Mouse (Mus musculus): ENCODE results near the gene Ndufs3. TPM values are rescaled to one million over a fixed set of nuclear protein-coding genes. Genes with fewer than 3 reads are reported as not detected.

Gene Ndufs3
- 871 and 1,187 TPM in 2 replicates for polyA plus RNA-seq (2012; ENCODE audit: insufficient read depth, insufficient read length, missing spikeins)

DNA sequence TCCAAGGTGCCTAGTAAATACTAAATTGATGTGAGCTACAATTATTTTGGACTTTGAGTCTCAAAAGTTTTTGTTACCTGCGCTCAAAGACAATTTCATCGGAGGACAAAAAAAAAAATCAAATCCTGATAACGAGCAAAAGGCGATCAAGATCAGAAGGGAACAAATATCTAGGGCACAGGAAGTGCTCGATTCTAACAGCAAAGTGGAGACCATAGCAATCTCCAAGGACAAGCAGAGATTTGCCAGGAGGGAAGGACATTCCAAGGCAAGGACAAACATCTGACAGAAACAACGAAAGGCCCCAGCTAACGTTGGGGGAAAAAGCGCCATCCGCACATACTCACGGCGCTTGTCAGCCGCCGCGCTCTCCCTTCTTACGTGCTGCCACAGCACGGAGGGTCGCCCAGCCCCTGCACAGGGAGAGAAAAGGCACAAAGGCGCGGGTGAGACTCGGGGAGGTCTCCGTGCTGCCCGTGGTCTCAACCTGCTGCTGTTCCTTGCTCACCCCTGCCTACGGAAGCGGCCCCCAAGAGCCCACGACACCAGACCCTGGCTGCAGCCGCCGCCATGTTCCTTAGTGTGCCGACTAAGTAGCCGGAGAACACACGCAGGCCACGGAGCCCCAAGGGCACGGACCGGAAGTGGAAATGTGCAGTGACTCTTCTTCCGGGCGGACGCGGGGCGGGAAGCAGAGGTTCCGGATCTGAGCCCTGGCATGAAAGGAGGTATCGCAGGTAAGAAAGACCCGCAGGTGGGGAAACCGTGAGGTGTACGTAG lies at the start of gene Ndufs3, which contains the start of gene Kbtbd4:
Ndufs3 (minus strand) TSS at position 752 of the 780 bp plus-strand sequence.
Kbtbd4 (plus strand) TSS at position 665 of the 780 bp plus-strand sequence.
- Histone ChIP-seq H3K27ac (replicated peaks; ENCODE audit: low read depth, low read length) (peak within 1 kb of the TSS; percentile 97), H3K4me3 (ENCODE audit: insufficient read depth, low read depth, low read length) (peak within 1 kb of the TSS; percentile 80), H3K4me1 (ENCODE audit: control insufficient read depth, insufficient read depth, insufficient read length, low read length) (peaks cover 5% of the 10 kb centered on the region; the same call in 1 of the 2 replicates)

DNA sequence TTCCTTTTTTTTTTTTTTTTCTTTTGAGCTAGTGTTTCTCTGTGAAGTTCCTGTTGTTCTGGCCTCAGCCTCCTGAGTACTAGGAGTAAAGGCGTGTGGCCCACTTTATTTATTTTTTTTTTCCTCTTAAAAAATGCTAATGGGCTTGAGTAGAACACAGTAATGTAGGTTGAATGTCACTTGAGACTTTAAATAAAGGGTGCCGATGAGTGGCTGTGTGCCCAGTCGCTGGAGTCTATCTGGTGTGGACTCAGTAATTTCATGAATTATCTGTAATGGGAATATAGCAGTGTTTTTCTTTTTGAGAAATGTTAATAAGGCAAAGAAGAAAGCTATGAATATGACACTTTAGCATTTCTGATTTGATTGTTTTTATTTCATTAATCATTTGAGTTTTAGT lies 48.8 kb upstream of the Ndufs3 start:
- Histone ChIP-seq H3K27ac (replicated peaks; ENCODE audit: low read depth, low read length) (no peak overlapping the region), H3K4me1 (ENCODE audit: control insufficient read depth, insufficient read depth, insufficient read length, low read length) (peaks cover 11% of the 10 kb centered on the region), H3K4me3 (ENCODE audit: insufficient read depth, low read depth, low read length) (no peak overlapping the region)

DNA sequence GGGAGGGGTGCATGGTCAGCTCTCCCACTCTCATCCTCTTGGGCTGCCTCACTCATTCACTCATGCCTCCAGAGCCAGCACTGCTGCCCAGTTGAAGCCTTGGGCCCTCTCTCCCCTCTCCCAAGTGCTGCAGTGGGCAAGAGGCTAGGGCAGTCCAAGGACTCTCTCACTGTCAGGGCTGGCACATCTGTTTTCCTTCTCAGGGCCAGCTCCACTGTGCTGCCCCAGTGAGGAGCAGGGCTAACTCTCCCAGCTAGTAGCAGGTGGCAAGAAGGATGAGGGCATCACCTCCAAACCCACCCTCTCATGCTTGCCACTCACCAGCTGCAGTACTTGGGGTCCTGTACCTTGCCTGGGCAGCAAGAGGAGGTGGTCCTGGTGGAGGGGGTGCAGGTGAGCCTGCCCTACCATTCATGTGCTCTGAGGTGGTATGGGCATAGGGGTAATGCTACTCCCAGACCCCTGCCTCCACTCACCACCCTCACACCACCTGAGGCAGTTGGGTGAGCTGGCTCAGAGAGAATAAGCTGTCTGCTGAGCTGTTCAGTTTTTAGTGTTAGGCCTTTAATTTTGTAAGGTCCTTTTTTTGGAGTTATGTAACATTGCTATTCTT lies 46.1 kb upstream of the Ndufs3 start:
- Histone ChIP-seq H3K27ac (replicated peaks; ENCODE audit: low read depth, low read length) (no peak overlapping the region), H3K4me3 (ENCODE audit: insufficient read depth, low read depth, low read length) (no peak overlapping the region), H3K4me1 (ENCODE audit: control insufficient read depth, insufficient read depth, insufficient read length, low read length) (peaks cover 15% of the 10 kb centered on the region)

DNA sequence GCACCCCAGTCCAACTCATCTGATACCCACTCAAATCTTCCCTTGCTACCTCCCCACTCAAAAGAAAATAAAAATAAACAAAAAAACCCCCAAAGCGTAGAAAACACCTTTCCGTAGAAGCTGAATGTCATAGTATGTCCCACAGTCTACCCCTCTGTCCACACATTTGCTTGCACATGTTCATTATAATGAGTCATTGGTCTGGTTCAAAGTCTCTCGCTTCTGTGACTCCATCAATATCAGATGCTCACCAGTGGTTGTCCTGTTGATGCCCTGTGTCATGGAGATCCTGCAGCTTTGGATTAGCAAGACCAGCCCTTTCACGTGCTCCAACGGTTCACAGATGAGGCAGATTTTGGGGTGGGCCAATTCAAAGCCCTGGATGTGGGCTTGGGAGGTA lies 45.5 kb upstream of the Ndufs3 start:
- no peak overlapping the region for H3K27ac ChIP-seq (replicated peaks; ENCODE audit: low read depth, low read length)
- no peak overlapping the region for H3K4me3 ChIP-seq (ENCODE audit: insufficient read depth, low read depth, low read length)
- peaks cover 15% of the 10 kb centered on the region for H3K4me1 ChIP-seq (ENCODE audit: control insufficient read depth, insufficient read depth, insufficient read length, low read length)

DNA sequence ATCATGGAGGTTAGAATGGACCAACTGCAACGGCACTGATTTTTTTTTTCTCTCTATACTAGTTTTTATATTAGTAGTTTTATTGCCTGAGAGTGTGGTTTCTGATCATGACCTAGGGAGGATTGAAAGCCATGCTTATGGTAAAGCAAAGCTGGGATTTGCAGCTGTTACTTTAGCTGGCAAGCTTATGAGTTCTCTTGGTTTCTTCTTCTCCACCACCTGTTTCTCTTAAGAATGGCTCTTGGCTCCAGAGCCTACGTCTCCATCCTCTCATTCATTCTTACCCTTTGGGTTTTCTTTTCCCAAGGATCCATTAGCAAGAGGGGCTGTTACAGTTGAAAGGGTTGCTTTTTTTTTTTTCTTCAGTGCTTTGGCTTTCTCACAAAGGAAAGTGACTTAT lies 37.1 kb upstream of the Ndufs3 start:
- H3K4me1 ChIP-seq (ENCODE audit: control insufficient read depth, insufficient read depth, insufficient read length, low read length): peaks cover 10% of the 10 kb centered on the region; the same call in 1 of the 2 replicates
- H3K27ac ChIP-seq (replicated peaks; ENCODE audit: low read depth, low read length): no peak overlapping the region
- H3K4me3 ChIP-seq (ENCODE audit: insufficient read depth, low read depth, low read length): 0 out of 2 replicates have a peak overlapping the region, but pooled peaks have one; percentile 21

DNA sequence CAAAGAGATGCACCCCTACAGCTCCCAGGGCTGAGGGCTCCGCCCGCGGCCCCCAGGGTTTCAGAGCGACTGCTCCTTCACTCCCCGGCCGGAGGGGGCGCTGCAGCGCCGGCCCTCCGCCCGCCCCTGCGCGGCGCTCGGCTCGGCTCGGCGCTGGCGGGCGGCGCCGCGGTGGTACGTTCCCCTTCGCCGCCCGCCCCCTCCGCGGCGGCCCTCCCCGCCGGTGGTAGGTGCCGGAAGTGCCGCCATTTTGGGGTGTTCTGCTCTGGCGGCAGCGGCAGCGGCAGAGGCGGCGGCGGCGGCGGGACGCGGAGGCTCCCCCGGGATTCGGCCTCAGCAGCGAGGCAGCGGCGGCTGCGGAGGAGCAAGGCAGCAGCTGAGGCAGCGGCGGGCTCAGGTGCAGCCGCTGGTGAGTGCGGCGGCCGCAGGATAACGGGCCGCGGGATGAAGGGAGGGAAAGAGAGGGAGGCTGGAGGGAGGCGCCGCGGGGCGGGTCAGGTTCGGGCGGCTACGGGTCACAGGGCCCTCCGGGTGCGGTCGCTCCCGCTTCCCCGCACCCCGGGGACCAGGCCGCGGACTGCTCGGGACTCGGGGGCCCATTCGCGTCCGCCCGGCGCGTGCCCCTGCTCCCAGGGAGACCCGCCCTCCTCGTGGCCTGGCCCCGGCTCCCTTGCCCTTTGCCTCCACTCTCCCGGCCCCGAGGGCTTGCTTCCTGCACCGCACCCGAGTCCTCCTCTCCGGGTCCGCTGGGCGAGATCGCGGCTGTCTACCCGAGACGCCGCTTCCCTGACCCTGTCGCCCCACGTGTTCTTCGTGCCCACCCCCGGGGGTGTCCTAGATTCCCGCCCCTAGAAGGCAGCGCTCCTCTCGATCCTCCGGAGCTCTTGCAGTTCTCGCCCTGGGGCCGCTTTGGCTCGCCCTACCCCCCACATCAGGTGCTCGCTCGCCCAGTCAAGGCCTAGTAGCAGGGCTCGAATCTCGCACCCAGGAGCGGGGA lies 35.9 kb upstream of the Ndufs3 start, which contains the start of gene Celf1:
Celf1 (plus strand) TSS at position 150 of the 997 bp plus-strand sequence.
- H3K4me1 ChIP-seq (ENCODE audit: control insufficient read depth, insufficient read depth, insufficient read length, low read length): peaks cover 8% of the 10 kb centered on the region; the same call in 1 of the 2 replicates
- H3K27ac ChIP-seq (replicated peaks; ENCODE audit: low read depth, low read length): peak within 1 kb of the TSS; percentile 85
- H3K4me3 ChIP-seq (ENCODE audit: insufficient read depth, low read depth, low read length): peak within 1 kb of the TSS; percentile 95

DNA sequence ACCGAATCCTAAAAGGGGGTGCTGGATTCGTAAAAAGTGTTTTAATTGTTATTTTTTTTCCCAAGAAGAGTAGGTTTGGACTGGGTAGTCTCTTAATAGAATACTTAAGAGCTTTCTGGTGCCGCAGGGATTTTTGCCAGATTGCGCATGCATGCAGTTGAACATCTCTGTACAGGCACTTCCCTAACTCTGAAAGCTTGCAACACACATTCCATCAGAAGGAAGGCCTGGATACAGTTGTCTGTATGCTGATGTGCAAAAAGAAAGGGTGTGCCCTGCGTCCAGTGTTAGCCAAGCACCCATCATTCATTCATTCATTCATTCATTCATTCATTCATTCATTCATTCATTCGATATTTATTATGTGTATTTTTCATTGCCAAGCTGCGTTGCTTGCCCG lies 35.1 kb upstream of the Ndufs3 start:
- H3K4me3 ChIP-seq (ENCODE audit: insufficient read depth, low read depth, low read length): peak overlapping the region; percentile 62
- H3K27ac ChIP-seq (replicated peaks; ENCODE audit: low read depth, low read length): no peak overlapping the region

DNA sequence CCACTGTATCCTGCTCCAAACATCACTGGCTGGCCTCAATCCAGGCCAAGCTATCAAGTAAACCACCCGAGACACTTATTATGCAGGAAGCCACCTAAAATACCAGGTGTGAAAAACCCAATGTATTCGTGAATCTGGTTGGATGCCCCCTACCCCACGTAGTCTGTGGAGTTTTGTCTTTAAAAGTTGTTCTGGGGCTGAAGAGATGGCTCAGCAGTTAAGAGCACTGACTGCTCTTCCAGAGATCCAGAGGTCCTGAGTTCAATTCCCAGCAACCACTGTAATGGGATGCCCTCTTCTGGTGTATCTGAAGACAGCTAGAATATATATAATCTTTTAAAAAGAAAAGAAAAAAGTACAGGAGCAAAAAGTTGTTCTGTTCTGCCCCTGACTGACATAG lies 33.7 kb upstream of the Ndufs3 start:
- no peak overlapping the region for H3K27ac ChIP-seq (replicated peaks; ENCODE audit: low read depth, low read length)
- H3K4me1 ChIP-seq (ENCODE audit: control insufficient read depth, insufficient read depth, insufficient read length, low read length): peaks cover 6% of the 10 kb centered on the region; the same call in 1 of the 2 replicates
- no peak overlapping the region for H3K4me3 ChIP-seq (ENCODE audit: insufficient read depth, low read depth, low read length)

More for the DNA sequence above, 35.1 kb upstream of the Ndufs3 start:
- peaks cover 8% of the 10 kb centered on the region; the same call in 1 of the 2 replicates for H3K4me1 ChIP-seq (ENCODE audit: control insufficient read depth, insufficient read depth, insufficient read length, low read length)

DNA sequence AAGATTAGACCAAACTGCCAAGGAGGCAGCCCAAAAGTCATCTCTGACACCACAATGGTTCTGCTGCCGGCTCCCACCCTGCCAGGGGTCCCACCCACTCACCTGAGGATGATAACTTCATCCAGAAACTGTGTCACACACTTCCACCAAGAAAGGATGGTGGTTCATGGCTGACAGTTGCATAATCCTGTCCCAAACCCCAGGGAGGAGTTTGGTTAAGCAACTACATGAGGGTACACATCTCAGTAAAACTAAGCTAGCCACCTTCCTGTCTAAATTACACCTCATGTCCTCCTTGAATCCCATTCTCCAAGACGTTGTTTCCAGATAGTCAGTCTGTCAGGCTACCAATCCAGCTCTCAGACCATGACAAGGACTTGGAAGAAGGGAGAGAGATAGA lies 27.6 kb upstream of the Ndufs3 start:
- Histone ChIP-seq H3K4me1 (ENCODE audit: control insufficient read depth, insufficient read depth, insufficient read length, low read length) (no peaks in the 10 kb centered on the region), H3K27ac (replicated peaks; ENCODE audit: low read depth, low read length) (no peak overlapping the region), H3K4me3 (ENCODE audit: insufficient read depth, low read depth, low read length) (no peak overlapping the region)

DNA sequence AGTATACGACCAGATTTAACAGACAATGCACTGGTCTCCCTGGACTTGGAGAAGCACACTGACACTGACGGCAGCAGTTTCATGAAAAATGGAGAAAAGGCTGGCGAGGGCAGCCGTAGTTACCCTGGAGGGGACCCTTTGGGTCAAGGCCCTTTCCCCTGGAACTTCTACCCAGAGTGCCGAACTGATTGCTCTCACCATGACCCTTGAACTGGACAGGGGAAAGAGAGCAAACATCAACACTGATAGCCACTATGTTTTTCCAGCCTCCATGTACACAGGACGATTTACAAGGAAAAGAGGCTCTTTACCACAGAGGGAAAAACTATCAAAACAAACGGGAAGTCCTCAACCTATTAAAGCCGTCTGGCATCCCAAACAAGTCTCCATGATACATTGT lies 27.2 kb upstream of the Ndufs3 start:
- no peak overlapping the region for H3K4me3 ChIP-seq (ENCODE audit: insufficient read depth, low read depth, low read length)
- no peaks in the 10 kb centered on the region for H3K4me1 ChIP-seq (ENCODE audit: control insufficient read depth, insufficient read depth, insufficient read length, low read length)
- H3K27ac ChIP-seq (replicated peaks; ENCODE audit: low read depth, low read length): no peak overlapping the region

DNA sequence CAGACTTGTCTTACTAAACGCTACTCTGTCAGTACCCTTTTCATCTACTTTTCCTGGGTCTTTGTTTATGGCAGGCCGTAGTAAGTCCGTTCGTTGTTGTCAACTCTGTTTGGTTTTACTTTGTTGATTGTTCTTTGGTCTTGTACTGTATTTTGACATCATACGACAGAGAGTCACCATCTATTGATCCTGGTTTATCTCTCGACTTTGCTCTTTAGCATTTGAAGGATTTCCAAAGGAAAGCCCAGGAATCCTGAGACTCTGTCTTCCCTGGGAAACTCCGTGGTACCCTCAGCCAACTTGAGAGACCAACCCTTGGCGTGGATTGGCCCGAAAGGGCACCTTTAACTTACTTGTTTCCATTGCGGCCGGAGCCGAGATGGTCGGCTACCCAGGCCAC lies 23.9 kb upstream of the Ndufs3 start:
- H3K4me3 ChIP-seq (ENCODE audit: insufficient read depth, low read depth, low read length): no peak overlapping the region
- no peak overlapping the region for H3K27ac ChIP-seq (replicated peaks; ENCODE audit: low read depth, low read length)
- no peaks in the 10 kb centered on the region for H3K4me1 ChIP-seq (ENCODE audit: control insufficient read depth, insufficient read depth, insufficient read length, low read length)

DNA sequence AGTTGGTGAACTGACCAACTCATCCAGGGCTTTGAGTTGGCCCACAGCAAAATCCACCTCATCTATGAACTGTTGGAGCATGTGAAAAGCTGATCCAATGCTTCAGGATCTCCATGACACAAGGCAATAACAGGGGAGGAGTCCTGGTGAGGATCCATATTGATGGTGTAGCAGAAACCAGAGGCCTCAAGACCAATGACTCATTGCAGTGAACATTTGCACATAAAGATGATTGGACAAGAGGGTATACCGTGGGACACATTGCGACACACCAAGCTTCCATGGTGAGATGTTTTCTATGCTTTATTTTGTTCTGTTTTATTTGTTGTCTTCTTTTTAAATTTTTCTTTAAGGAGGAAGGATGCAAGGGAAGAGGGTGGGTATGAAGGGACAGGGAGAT lies 18.0 kb upstream of the Ndufs3 start:
- Histone ChIP-seq H3K4me1 (ENCODE audit: control insufficient read depth, insufficient read depth, insufficient read length, low read length) (no peaks in the 10 kb centered on the region), H3K27ac (replicated peaks; ENCODE audit: low read depth, low read length) (no peak overlapping the region), H3K4me3 (ENCODE audit: insufficient read depth, low read depth, low read length) (no peak overlapping the region)

DNA sequence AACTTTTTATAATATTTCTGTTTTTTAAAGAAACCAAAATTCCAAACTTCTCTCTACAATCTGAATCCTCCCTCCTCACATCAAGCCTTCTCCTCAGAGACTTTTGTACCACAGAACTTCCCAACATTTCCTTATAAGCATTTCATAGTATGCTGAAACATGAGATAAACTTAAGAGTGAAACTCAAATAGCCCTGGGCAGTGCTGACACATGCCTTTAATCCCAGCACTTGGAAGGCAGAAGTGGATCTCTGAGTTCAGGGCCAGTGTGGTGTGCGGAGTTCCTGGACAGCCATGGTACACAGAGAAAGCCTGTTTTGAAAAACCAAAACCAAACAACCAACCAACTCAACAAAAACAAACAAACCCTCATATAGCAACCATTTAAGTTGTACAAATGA lies 16.6 kb upstream of the Ndufs3 start:
- H3K4me3 ChIP-seq (ENCODE audit: insufficient read depth, low read depth, low read length): no peak overlapping the region
- peaks cover 2% of the 10 kb centered on the region; the same call in 1 of the 2 replicates for H3K4me1 ChIP-seq (ENCODE audit: control insufficient read depth, insufficient read depth, insufficient read length, low read length)
- H3K27ac ChIP-seq (replicated peaks; ENCODE audit: low read depth, low read length): no peak overlapping the region

DNA sequence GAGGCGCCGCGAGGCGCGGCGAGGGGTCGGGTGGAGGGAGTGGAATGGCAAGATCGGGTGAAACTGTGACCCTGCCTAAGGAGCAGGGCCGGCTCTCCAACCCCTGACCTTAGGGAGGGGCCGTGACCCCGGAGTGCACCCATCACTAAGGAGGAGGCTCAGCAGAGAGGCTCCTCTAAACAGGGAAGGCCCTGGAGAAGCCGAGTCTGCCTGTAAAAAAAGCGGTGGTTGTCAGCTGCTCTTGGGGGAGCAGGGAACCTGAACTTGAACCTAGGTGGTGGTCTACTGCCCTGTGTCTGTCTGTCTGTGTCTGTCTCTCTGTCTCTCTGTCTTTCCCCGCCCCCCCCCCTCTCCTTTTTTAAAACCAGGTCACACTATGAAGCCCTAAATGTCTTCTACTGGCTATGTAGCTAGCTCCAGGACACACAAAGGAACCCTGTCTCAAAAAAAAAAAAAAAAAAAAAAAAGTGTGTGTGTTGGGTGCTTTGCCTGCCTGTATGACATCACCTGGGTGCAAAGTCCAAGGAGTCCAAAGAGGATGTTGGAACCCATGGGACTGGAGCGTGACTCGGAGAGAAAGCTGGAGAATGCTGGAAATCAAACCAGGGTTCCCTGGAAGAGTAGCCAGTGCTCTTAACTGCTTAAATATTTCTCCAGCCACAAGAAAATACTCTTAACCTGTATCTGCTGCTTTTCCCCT lies 13.5 kb upstream of the Ndufs3 start:
- Histone ChIP-seq H3K27ac (replicated peaks; ENCODE audit: low read depth, low read length) (peak overlapping the region; percentile 85), H3K4me1 (ENCODE audit: control insufficient read depth, insufficient read depth, insufficient read length, low read length) (peaks cover 5% of the 10 kb centered on the region), H3K4me3 (ENCODE audit: insufficient read depth, low read depth, low read length) (peak overlapping the region; percentile 96)
